Mouse (Mus musculus) limb, embryonic 15.5 days (tissue): ENCODE results near the gene Col3a1. TPM values are rescaled to one million over a fixed set of nuclear protein-coding genes. Genes with fewer than 3 reads are reported as not detected.

Experiments used
- microRNA-seq: library from miRNA; unstranded; fragments of <30 nt; microRNA quantifications from one replicate; pipeline ENCODE4, GENCODE M21; 2016
- polyA plus RNA-seq: library from polyadenylated mRNA; unstranded; fragments of >200 nt; fragmentation: Nextera tagmentation; extraction: Ambion mirVana; gene quantifications from 2 replicates; pipeline ENCODE4 v1.2.1, GENCODE M21; 2015

Gene Col3a1
- polyA plus RNA-seq, 1 experiment from 2014 or later, result 3,320 TPM

Small RNA genes lying within 50 kb of the gene (microRNA-seq; reads per million reads assigned to microRNA genes)
- gene Gm47302, result 0.82 reads per million

Other genes with a start within 250 kb of the Col3a1 start
- 220 and 223 TPM in 2 replicates for gene Col5a2, start 191.7 kb downstream of the Col3a1 start, polyA plus RNA-seq